Mouse (Mus musculus) effector memory CD4-positive, alpha-beta T cell, adult 5 months (primary cell): ENCODE measurements around the gene Pkn3. TPM values are rescaled to one million over a fixed set of nuclear protein-coding genes. Genes with fewer than 3 reads are reported as not detected.

Experiments
- polyA plus RNA-seq: library from polyadenylated mRNA; unstranded; fragments of 100-300 nt; shearing (Covaris generic); gene quantifications from one replicate; pipeline ENCODE4 v1.2.1, GENCODE M21; 2017

Pkn3 gene
- polyA plus RNA-seq = 1.7 TPM

DNA sequence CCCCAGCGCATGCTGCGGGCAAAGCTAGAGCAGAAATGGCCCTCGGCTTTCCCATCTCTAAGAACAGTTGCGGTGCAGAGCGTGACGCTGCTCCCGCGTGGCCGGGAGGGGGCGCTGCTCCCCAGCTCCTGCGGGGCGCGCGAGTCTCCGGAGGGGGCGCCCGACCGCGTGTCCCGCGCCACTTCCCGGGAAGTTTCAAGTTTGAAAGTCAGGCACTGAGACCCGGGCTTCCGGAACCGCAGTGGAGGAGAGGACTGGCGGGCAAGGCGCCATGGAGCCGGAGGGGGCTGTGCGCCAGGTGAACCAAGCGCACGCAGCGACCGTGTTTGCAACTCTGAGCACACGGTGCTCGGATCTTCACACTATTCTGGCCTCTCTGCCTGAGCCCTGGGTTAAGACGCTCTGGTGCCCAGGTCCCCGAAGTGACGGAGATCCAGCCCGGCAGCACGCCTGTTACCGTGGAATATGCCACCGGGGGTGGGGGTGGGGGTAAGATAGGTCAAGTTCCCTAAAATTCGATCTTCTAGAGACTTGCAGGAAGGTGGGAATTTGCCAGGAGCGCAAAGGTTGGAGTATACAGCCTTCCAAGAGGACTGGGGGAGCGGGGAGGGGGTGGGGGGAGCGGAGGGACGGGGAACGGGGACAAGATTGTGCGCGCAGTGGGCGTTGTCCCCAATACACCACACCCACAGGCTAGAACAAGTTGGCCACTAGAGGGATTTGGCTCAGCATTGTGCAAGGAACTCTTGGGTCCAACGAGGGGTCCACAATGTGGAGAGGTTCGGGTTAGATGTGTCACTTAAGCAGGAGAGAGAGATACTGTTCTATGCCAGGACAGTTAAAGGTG, at the start of gene Pkn3:
Gene Pkn3, plus strand, starts transcription at position 183 of the 847 bp plus-strand sequence.

GRCm38 (mm10) chr2:30048699-30049388, 28.6 kb upstream of the Pkn3 start, which contains the start of gene Wdr34:
Wdr34 (minus strand) TSS chr2:30048881.

DNA sequence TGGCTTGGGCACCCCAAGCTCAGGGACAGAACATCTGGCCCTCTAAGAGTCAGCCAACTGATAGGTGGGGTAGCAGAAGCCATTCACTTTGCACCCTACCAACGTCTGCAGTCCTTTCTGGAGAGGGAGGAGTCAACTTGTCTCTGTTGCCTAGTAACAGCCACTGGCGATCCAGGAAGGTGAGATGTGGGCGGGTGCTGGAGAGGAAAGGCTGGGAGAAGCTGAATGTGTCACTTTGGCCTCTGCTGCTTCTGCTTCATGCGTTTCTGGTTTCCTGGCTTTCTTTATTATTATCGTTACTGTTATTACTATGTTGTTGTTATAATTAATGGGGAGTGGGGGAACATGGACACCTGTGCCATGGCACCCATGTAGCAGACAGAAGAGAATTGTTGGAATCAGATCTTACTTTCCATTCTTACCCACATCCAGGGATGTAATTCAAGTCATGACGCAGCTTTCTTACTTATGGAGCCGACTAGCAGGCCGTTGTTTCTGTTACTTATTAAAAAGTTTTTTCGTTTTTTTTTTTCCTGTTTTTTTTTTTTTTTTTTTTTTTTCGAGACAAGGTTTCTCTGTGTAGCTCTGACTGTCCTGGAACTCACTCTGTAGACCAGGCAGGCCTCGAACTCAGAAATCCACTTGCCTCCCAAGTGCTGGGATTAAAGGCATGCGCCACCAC, 20.1 kb upstream of the Pkn3 start, which contains the start of gene Set:
Gene Set, plus strand, starts transcription at position 156 of the 682 bp plus-strand sequence.

DNA sequence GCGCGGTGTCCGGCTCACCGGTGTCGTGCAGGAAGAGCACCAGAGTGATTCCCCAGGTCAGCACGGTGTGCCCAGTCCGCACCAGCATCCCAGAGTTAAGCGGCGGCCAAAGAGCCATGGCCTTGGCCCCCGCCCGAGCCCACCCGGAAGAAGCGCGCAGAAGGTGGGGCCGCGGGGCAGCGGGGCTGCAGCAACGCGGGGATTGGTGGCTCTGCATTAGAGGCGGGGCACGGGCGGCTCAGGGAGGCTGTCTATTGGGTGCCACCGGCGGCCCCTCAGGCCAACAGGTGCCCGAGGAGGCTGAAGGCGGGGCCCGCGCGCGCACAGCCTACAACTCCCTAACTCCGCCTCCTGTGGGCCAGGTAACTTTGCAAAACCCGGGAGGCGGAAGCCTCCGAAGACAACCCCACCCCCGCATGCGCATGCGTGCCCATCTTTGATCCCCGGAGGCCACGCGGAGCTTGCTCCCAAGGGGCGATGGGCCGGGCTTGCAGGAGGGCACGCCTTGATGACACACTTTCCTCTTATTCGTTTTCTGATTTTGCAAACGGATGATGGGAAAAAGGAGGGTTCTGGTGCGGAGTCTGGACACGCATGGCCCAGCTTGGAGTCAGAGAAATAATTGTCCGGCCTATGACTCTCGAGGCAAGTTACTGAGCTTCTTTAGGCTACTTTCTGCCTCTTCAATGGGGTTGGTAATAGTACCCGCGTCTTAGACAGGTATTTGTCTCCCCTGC, 16.2 kb downstream of the Pkn3 start, which contains the start of gene Zdhhc12:
Gene Zdhhc12, minus strand, starts transcription at position 178 of the 737 bp plus-strand sequence.

DNA sequence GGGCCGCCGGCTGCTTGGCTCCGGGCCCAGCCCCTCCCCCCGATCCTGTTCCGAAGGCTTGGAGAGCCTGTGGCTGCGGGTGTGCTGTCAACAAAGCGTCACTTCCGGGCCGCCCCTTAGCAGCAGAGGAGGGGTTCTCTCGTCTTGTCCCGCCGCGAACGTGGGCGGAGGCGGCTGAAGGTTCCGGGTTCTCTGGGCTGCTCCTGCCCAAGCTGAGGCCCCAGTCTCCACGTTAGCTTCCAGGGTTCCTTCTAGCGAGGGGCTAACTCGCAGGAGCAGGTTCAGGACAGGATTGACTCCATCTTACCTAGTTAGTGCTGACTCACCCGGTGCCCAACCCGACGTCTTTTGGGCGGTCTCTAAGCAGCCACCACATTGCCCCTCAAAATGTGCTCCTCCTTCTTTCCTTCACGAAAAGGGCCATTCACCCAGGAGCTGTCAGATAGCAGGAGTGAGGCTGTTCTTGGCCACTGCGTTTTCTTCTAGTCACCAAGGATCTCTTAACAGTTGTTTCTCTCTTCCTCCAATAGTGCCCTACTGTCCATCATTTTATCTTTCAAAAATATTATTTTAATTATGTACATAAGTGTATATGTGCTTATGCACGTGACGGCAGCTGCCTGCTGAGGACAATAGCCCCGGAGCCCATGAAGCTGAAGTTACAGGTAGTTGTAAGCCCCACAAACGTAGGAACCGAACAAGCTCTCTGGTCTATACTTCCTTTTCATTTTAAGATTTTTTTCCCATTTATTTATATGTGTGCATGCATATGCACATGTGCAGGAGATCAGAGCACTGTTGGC, 47.2 kb downstream of the Pkn3 start, which contains the start of gene Zer1:
Gene Zer1, minus strand, starts transcription at position 114 of the 803 bp plus-strand sequence.

GRCm38 (mm10) chr2:30133613-30134377, 56.3 kb downstream of the Pkn3 start, which contains the start of gene Tbc1d13:
Tbc1d13 (plus strand) TSS chr2:30133746.

Other genes starting within 250 kb of the Pkn3 start
- gene Cercam, start 208.5 kb upstream of the Pkn3 start, polyA plus RNA-seq = 0.86 TPM
- gene Odf2, start 188.5 kb upstream of the Pkn3 start, polyA plus RNA-seq = 71.8 TPM
- 46.3 TPM for gene Gle1, start 142.3 kb upstream of the Pkn3 start, polyA plus RNA-seq
- gene Sptan1, start 112.1 kb upstream of the Pkn3 start, polyA plus RNA-seq = 87.5 TPM
- gene Wdr34, start 28.8 kb upstream of the Pkn3 start, polyA plus RNA-seq = 2.3 TPM
- gene Set, start 20.3 kb upstream of the Pkn3 start, polyA plus RNA-seq = 282 TPM
- 8.1 TPM for gene Zdhhc12, start 16.0 kb downstream of the Pkn3 start, polyA plus RNA-seq
- 34.9 TPM for gene Zer1, start 46.9 kb downstream of the Pkn3 start, polyA plus RNA-seq
- gene Tbc1d13, start 56.1 kb downstream of the Pkn3 start, polyA plus RNA-seq = 5.0 TPM
- gene Endog, start 93.8 kb downstream of the Pkn3 start, polyA plus RNA-seq = 19.4 TPM
- gene Spout1, start 100.8 kb downstream of the Pkn3 start, polyA plus RNA-seq = 25.6 TPM
- 5.6 TPM for gene Kyat1, start 128.2 kb downstream of the Pkn3 start, polyA plus RNA-seq
- 4.2 TPM for gene Lrrc8a, start 160.0 kb downstream of the Pkn3 start, polyA plus RNA-seq
- gene Gm28035, start 162.9 kb downstream of the Pkn3 start, polyA plus RNA-seq = 0.92 TPM
- 1.6 TPM for gene Phyhd1, start 188.5 kb downstream of the Pkn3 start, polyA plus RNA-seq
- not detected for gene Gm28038, start 203.4 kb downstream of the Pkn3 start, polyA plus RNA-seq
- gene Dolk, start 208.7 kb downstream of the Pkn3 start, polyA plus RNA-seq = 9.0 TPM
- 20.7 TPM for gene Nup188, start 208.7 kb downstream of the Pkn3 start, polyA plus RNA-seq